Comparison of ENCODE assay signal across 23 mouse cellular contexts in genomic region chr10:105492485-105492884, GRCm38 (mm10).
"Had no signal": no experiment of that assay in that cellular context is flagged by ENCODE, and none has a peak within 500 bp of the region (broad histone marks: within the 10 kb centered on the region; RNA-seq: fewer than 3 reads in every experiment).

No protein-coding gene starts in this region.

- H3K36me3 ChIP-seq: kidney, embryonic 15.5 days; limb, embryonic 13.5 days; liver, embryonic 12.5 days; liver, embryonic 15.5 days; lung, embryonic 15.5 days; midbrain, embryonic 10.5 days; midbrain, embryonic 13.5 days; neural tube, embryonic 13.5 days had no signal

- H3K4me3 ChIP-seq: kidney, embryonic 15.5 days; limb, embryonic 13.5 days; liver, embryonic 12.5 days; liver, embryonic 15.5 days; lung, embryonic 15.5 days; megakaryocyte, embryonic 14.5 days; midbrain, embryonic 10.5 days; midbrain, embryonic 13.5 days; myocyte; neural tube, embryonic 13.5 days had no signal

- ATAC-seq: hindbrain, embryonic 16.5 days; intestine, postnatal 0 days; liver, embryonic 12.5 days; midbrain, embryonic 13.5 days; midbrain, embryonic 16.5 days had no signal

- H3K27ac ChIP-seq: kidney, embryonic 15.5 days; limb, embryonic 13.5 days; liver, embryonic 12.5 days; liver, embryonic 15.5 days; lung, embryonic 15.5 days; midbrain, embryonic 10.5 days; midbrain, embryonic 13.5 days; neural tube, embryonic 13.5 days had no signal

- H3K9ac ChIP-seq: kidney, embryonic 15.5 days; limb, embryonic 13.5 days; liver, embryonic 12.5 days; liver, embryonic 15.5 days; lung, embryonic 15.5 days; midbrain, embryonic 13.5 days; neural tube, embryonic 13.5 days had no signal

- H3K9me3 ChIP-seq: kidney, embryonic 15.5 days; limb, embryonic 13.5 days; liver, embryonic 12.5 days; liver, embryonic 15.5 days; lung, embryonic 15.5 days; megakaryocyte, embryonic 14.5 days; midbrain, embryonic 10.5 days; midbrain, embryonic 13.5 days; neural tube, embryonic 13.5 days had no signal

- H3K4me2 ChIP-seq: kidney, embryonic 15.5 days; limb, embryonic 13.5 days; liver, embryonic 12.5 days; liver, embryonic 15.5 days; lung, embryonic 15.5 days; midbrain, embryonic 13.5 days; neural tube, embryonic 13.5 days had no signal

- H3K27me3 ChIP-seq: kidney, embryonic 15.5 days; limb, embryonic 13.5 days; liver, embryonic 12.5 days; liver, embryonic 15.5 days; lung, embryonic 15.5 days; megakaryocyte, embryonic 14.5 days; midbrain, embryonic 13.5 days; neural tube, embryonic 13.5 days had no signal

- H3K4me1 ChIP-seq: liver, embryonic 12.5 days; liver, embryonic 15.5 days; megakaryocyte, embryonic 14.5 days had no signal

- DNase-seq: kidney, adult 2 months; kidney, postnatal 10 days; kidney, postnatal 4 days; left cerebral cortex, postnatal 4 days; retina, postnatal 1 day; right cerebral cortex, postnatal 25 days; spleen, adult 18-20 months; thymus, adult 2 months; thymus, postnatal 14 days; thymus, postnatal 4 days had no signal
